Mouse (Mus musculus) right cerebral cortex, adult 2 months (tissue): ENCODE measurements around the gene Cnmd.

ENCODE experiments used
- DNase-seq, 2 experiments: peaks; one replicate each; pipeline ENCODE4 v3.0.0; 2021 to 2022; ENCODE audit warnings: low spot score in 2 of 2

Cnmd gene

DNA sequence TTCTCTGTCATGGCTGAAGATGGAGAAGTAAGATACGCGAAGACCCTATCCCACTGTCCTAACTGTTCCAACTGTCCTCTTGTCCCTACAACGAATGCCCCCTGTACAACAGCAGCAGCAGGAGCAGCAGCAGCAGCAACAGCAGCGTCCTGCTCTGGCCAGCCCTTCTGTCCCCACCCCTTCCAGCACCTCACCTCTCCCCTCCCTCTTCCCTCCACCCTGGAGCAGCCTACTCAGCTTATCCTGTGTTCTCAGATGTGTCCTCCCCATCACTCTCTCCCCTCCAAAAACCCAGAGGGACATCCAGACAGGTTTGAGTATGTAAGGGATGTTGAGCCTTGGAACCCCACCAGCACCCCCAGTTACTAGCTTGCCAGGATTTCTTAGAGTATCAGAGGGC, at the start of gene Cnmd:
Gene Cnmd (minus strand): TSS at position 170 of the 400 bp plus-strand sequence.
- DNase-seq = no peak

DNA sequence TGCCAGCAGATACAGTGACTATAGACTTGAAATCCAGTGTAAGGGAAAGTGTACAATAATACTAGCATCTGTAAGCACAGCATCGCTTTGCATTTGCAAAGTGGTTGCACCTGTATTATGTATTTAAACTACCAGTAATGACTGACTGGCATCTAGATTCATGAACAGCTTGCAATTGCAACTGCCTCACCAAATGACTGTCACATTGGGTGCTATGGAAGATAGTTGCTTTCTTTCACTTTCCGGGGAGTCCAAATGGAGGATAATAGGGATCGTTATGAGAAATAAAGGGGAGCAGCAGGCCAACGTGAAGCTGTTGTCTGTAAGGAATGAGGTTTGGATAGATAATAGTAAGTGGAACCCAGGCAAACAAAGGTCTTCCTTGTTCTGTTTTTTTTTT, 49.3 kb upstream of the Cnmd start:
- DNase-seq = no peak

DNA sequence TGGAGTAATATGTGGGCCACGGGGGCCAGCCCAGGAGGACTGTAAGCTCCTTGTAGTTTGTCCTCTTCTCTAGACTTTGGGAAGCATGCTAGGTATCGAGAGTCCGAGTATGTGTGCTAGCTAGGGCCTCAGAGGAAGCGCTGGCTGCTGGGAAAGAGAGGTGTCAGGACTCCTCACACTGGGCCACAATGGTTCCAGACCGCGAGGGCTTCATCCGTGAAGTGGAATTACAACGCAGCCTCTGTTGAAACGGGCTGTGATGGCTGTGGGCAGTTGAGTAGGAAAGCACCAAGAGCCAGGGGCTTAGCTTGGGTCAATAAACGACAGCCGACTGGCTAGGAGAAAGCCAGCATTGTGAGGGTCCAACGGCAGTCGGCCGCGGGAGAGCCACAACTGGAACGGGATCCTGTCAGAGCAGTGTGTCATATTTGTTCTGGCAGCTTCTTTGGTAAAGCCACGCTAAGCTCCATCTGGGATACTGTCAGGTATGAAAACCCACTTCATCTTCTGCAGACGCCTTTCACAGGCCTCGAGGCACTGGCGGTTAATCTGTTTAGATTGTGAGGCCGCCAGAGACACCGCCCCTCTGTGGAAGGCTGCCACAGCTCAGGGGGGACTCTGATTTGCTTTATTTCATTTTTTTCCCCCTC, 41.7 kb upstream of the Cnmd start:
- no peak for DNase-seq

DNA sequence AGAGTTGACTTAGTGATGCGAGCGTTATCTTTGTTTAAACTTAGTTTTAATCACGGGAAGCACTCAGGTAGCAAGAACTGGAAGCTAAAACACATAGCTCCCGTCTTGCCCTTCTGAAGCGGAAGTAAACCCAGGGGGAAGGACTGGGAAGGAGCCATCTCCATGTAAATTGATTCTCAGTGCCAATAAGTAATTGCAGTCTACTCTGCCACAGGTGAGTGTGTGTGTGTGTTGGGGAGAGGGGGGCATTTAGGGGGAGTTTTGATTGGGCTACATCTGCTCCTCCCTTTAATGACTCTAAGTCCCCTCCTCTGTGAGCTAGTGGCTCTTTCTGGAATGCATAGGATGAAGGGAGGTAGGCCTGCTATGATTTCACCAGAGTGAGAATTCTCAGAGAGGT, 39.6 kb upstream of the Cnmd start:
- no peak for DNase-seq

DNA sequence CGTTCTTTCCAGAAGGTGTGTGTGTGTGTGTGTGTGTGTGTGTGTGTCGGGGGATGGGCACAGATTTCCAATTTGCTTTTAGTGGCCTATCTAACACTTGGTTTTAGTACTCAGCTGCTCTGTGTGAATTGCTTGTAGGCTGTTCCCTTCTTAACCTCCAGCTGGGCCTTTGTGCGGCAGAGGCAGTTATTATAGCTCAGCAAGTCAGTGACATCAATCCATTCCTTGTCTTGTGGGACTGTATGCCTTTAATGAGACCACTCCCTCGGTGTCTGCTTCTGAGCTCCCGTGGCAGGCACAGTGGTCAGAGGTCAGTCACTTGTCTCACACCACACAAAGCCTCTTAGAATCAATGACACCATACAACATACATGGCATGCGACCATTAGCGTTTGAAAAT, 39.1 kb upstream of the Cnmd start:
- no peak for DNase-seq

DNA sequence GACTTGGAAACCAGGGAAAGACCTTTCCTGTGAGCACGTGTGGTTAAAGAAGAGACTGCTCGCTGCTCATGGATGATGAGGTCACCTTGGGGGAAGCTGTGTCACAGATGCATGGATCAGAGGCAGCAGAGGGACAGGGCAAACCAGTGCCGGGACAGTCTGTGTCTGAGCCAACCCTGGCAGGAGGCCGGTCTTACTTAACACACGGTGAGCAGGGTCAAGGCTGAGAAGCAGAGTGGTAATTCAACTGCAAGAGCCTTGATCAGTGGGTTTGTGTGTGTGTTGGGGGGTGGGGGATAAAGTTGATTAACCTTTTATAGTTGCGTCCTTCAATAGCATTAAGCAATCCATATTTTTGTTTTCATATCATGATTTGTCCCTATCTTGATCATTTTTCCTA, 37.4 kb upstream of the Cnmd start:
- no peak for DNase-seq

DNA sequence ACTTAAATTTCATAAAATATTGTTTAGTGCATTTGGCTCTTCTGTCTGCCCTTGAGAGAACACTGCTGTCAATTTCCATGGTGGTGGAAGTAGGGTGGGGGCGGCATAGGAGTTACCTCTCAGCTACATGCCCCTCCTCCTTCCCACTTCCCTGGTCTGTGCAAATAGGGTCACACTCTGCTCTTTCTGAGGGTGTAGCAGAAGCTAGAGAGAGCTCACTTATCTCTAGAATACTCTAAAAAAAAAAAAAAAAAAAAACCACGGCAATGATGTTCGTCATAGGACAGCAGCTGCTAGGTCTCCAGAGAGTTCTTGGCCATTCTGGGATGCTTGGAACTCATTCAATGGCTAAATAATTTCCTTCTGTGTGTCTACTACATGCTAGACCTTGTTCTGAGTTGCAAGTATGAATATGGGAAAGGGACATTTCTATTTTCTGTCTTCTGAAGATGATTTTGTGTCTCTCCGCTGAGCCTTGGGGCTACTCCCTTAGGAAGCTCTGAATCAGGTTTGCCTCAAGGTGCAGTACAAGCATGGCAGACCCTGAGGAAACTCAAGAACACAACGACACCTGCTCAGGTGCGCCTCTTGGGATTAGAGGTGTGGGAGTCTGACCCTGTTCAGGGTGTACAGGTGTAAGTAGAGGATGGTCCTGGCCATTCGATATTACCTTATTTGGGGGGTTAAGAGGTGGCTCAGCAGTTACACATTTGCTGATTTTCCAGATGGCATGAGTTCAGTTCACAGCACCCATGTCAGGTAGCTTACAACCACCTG, 28.3 kb upstream of the Cnmd start:
- DNase-seq = no peak

DNA sequence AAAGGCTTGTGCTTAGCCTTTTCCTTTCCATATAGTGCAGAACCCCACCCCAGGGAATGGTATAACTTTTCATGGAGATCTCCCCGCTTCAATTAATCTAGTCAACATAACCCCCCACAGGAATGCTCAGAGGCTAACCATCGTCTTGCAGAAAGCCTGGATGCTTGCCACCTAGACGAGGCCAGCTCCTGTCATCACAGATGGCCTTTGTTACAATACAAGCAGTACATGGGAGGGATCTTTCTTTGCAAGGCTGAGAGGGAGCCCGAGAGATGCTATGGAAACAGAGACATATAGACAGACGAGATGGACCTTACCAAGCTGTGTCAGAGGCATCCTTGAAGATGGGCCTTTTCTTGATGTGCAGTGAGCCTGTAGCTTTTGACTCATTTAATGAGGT, 18.7 kb upstream of the Cnmd start:
- DNase-seq = no peak

DNA sequence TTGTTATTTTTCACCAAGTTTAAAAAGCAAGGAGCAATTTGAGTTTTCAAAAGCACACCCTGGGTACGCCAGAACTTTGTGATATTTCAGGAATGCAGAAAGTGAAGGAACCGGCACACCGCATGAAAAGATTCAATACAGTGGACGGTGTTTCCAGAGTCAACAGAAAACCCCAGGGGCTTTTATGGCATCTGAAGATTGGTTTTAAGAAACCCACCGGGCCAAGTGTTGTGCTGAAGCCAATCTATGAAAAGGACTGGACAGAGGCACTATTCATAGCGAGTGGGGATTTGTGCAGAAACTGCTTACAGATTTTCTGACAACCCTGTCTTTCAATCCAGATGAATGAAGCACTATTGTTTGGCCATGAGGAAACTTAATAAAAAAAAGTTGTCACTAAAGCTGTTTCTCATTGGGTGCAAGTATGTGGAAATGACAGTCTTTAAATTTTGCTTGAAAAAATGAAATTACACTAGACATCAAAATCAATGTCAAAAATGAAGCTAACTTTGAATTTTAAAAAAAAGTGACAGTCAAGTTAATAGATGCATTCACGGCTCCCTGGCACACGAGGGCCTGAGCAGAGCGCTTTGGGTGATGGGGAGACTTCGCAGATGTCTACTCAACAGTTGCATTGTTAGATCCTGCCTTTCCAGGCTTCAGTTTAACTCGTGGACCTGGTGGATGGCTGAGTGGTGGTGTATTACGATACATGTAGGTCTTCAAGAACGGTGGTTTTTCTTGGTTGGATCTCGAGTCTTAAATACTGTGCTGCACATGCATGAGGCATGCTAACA, 16.1 kb upstream of the Cnmd start:
- no peak for DNase-seq

DNA sequence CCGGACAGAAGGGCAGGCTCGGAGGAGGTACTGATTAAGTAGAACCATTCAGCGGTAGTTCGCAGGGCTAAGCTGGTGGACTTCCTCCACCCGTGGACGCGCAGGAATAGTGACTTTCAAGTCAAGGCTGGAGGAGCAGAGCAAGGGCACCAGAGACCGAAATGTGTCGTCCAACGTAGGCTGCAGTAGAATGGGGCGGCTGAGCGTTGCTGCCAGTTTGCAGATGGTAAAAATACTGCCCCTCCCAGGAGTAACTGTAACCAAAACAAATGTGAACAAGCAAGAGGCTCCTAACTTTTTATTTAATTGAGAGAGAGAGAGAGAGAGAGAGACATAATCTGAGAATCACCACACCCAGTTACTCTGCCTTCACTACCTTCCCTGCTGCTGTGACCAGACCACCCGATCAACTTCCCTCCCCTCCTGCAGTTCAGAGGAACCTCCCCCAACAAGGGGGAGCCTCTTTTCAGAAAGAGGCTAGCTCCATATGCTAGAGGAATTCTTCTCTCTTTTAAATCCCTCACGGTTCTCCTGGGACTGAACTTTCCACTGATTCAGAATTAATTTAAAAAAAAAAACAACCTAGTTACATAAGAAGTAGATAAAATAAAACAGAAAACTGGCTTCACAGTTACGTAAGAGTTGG, 15.3 kb upstream of the Cnmd start:
- no peak for DNase-seq

DNA sequence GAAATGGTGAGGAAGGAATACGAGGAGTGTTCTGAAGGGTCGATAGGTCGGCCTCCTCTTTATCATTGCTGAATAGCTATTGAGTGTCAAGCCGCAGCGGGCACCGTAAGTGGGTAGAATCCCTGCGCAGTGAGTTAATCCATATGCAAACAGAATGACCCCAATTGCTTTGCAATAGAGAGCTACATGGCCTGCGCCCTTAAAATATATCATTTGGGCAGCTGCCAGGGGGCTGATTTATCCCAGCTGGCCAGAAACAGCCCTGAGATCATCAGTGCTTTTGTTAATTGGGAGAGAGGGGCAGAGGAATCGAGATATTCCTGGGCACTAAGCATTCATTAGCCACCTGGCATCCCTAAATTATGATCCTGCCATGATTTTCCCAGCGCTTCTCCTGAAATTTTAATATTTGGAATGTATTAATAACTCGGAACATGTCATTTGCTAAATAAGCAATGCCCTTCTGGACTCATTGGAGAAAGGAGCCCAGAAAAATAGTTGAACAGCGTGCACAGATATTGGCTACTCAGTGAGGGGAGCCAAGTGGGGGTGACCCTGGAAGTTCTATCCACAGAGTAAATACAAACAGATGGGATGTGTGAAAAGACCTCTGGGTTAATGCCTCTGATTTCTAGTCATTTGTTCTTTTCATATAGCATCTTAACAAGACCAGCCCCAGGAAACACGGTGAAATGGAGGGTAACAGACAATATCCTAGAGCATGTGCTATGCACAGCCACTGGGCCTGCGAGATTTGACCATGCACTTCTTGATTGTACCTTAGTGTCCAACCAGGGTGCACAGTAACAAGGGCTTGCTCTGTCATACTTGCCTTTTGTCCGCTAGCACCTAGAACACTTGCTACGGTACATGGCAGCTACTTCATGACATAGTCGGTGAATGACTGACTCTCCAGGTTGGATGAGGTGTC, 11.4 kb upstream of the Cnmd start:
- DNase-seq = no peak

DNA sequence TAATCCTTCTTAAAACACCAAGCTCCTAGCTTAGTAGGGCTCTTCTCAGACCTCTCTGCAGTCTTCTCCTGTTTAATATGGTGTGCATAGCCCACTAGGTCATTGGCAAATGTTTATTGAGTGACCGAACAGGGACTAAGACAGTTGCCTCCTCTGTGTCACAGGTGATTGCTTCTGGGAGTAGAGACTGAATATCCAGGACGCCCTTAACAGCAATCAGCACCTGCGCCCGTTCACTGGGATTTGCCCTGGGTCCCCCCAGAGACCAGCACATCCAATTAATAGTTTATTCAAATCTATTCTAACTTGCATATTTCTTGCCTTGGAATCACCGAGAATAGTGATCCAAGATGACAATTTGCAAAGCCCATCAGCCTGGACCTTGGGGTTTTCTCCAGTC, 10.6 kb upstream of the Cnmd start:
- DNase-seq = no peak

DNA sequence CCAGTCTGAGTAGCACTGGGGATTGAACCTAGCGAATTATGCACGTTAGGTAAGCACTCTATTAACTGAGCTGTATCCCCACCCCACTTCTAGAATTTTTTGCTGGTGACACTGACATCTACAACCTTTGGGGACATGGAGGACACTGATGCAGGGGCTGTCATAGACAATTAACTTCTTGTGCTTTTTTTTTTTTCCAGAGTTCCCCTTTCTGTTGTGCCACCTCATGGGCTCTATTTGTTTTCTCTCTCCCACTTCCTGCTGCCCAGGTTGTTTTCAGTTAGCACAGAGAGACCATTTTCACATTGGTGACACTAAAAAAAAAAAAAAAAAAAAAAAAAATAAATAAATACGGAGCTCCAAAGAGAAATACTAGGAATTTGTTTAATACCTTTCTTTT, 9.0 kb upstream of the Cnmd start:
- no peak for DNase-seq

DNA sequence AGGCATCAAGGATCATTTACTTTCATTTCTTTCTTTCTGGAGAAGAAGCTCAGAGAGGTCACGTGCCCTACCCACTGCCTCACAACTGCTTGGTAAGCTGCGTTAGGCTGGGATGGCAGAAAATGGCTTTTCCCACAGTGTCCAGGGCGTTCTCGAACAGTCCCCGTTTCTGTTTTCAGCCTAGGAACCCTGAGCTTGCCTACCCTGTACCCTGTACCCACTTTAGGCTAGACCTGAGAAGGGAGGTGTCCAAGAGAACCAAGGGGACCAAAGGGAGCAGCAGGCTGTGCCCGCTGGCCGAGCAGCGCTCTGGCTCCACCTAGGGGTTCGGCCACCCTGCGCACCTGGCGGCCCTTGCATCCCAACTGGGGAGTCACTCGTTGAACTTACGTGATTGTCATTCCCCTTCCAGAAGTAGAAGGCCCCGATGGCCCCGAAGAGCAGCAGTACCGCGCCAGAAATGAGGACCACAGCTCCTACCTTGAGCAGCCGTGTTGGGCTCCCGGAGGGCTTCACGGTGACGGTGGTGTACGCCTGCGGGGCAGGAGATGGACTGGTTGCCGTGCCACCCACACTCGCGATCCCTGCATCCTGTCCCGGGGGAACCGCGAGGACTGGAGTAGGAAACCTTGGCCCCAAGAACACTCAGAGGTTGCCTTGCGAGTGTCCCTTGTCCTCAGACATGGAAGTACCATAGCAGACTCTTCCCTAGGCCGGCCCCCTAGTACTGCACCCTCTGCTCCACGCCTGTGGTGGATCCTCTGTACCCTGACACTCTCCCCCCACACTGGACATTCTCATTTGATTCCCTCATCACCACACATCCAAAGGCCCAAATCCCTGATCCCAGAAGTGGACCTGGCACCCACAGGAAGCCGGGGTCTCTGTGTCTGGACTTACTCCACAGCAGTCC, 709 bp downstream of the Cnmd start:
- DNase-seq = peak in 1 of 2 experiments; percentile 39

DNA sequence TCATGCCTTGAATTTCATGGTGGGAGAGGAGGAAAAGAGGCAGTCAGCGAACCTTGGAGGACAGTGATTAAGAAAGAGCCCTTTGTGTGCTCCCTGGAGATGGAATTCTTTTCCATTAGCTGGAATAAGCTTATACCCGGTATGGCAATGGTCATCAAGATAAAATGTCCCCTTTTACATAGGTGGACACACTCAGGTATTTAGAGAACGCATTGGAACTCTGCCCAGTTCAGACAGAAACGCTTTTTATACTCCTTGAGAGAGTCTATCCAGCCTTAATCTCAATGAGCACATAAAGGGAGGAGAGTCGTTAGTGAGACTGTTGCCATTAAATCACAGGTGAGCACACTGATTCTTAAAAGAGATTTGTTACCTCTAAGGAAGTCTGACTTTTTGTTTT, 1.5 kb downstream of the Cnmd start:
- DNase-seq = no peak

DNA sequence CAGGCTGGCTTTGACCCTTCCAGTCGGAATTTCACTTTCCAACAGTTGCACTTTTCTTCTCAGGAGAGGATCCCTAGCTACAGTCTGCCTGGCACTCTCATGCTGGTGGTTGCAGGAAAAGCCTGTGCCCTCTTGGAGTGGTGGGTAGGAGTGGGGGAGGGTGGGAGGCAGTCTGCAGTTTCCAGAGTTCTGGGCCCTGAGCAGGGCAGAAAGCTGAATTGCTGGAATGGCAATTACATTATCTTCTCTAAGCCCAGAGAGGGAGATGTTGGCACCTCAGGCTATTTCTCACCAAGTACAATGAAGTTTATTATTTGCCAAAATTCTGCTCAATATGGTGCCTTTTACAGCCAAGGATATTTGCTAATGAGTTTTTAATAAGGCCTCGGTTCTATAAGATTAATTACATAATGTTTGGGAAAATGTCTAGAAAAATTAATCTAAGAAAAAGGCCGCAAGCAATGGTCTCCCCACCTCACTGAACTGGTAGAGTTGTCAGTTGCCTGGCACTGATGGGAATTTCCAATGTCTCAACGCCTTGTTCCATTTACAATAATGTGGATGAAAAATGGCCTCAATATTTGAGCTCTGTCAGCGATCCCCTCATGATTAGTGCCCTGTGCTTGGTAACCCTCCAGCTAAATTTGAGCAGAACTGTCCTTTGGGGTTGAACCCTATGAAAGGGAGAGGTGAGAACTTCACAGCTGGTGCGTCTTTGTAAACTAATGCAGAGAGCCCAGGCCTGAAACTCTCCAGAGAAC, 3.0 kb downstream of the Cnmd start:
- DNase-seq = no peak

DNA sequence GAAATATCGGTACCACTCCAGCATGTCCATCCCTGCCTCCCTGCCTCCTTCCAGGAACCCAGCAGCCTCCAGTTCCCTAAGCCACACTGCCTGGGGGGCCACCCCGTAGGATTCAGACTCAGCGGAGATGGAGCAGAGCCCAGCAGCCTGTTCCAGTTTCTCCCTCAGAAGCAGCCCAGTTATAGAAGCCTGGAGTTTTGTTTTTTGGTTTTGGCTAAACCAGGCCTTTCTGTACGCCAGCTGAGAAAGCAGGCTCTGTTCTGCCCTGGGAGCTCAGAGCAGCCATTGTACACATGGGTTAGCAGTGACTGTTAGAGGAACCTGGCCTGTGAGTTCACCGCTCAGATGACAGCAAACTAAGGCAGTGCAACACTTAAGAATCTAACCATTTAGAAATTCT, 3.7 kb downstream of the Cnmd start:
- peak; percentile 29 to 50 for DNase-seq

DNA sequence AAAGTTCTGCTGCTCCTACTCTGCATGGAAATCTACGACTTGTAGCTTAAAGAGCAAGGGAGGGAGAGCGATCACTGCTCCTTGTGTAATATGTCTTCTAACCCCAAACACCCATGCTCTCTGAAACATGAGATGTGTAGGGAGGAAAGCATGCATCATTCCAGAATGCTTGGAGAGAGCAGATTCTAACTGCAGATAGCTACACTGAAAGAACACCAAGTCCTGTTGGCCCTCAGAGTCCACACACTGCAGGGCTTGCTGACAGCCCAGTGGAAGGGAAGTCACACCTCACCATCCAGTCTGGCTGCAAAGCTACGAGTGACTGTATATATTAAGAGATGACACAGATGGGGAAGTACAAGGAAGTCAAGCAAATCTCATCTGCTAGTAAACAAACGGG, 9.3 kb downstream of the Cnmd start:
- DNase-seq = no peak

DNA sequence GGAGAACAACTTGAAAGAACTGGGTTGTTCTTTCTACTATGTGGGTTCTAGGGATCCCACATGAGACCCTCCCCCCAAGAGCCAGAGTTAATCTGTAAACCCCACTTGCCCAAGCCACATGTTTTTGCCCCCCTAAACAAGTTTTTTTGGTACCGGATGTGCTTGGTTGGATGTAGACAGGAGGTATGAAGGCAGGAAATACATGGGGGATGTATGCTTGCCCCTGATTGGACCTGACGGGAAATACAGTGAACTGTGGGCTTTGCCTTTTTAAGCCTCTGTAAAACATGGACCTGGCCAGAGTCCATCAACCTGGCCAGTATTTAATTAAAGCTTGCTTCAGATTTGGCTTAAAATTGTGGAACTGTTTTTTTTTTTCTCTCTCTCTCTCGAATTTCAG, 12.3 kb downstream of the Cnmd start:
- no peak for DNase-seq
